Mouse (Mus musculus): ENCODE data around the gene Cxcl12. TPM values are rescaled to one million over a fixed set of nuclear protein-coding genes. Genes with fewer than 3 reads are reported as not detected.

The Cxcl12 gene
- polyA plus RNA-seq, 1 experiment = 52.1 TPM

GRCm38 (mm10) chr6:117195270-117195669, 26.9 kb downstream of the Cxcl12 start:
- 84% methylated on average over 3 of the region's 3 CpGs for WGBS
- H3K27ac ChIP-seq (ENCODE audit: insufficient read depth, low read depth, low read length) = no peak overlapping the region
- H3K4me1 ChIP-seq (ENCODE audit: control insufficient read depth, insufficient read depth, insufficient read length, low read length) = no peaks in the 10 kb centered on the region
- no peak for TF ChIP-seq POLR2A (IDR thresholded peaks at IDR 0.05; ENCODE audit: low read depth, low read length)
- H3K4me3 ChIP-seq (ENCODE audit: low read depth, low read length) = no peak overlapping the region
- H3K36me3 ChIP-seq (ENCODE audit: control insufficient read depth, insufficient read depth, low read length) = no peaks in the 10 kb centered on the region
- H3K27me3 ChIP-seq (ENCODE audit: control insufficient read depth, insufficient read depth, low read length) = no peaks in the 10 kb centered on the region

- 75% methylated on average over 4 of the region's 4 CpGs for WGBS
- no peak overlapping the region for H3K27ac ChIP-seq (ENCODE audit: insufficient read depth, low read depth, low read length)
- no peaks in the 10 kb centered on the region for H3K4me1 ChIP-seq (ENCODE audit: control insufficient read depth, insufficient read depth, insufficient read length, low read length)
- no peaks in the 10 kb centered on the region for H3K36me3 ChIP-seq (ENCODE audit: control insufficient read depth, insufficient read depth, low read length)
- no peaks in the 10 kb centered on the region for H3K27me3 ChIP-seq (ENCODE audit: control insufficient read depth, insufficient read depth, low read length)
- H3K4me3 ChIP-seq (ENCODE audit: low read depth, low read length) = no peak overlapping the region
- TF ChIP-seq POLR2A (IDR thresholded peaks at IDR 0.05; ENCODE audit: low read depth, low read length) (no peak), CTCF (IDR thresholded peaks at IDR 0.05; ENCODE audit: extremely low read depth, insufficient read length, insufficient replicate concordance, low read depth, low read length) (no peak)
Observed at GRCm38 (mm10) chr6:117198871-117199270, 30.5 kb downstream of the Cxcl12 start.

- no peak overlapping the region for H3K27ac ChIP-seq (ENCODE audit: insufficient read depth, low read depth, low read length)
- no peak overlapping the region for H3K4me3 ChIP-seq (ENCODE audit: low read depth, low read length)
- no peaks in the 10 kb centered on the region for H3K4me1 ChIP-seq (ENCODE audit: control insufficient read depth, insufficient read depth, insufficient read length, low read length)
- TF ChIP-seq POLR2A (IDR thresholded peaks at IDR 0.05; ENCODE audit: low read depth, low read length) (no peak), CTCF (IDR thresholded peaks at IDR 0.05; ENCODE audit: extremely low read depth, insufficient read length, insufficient replicate concordance, low read depth, low read length) (no peak)
- 40% methylated on average over 2 of the region's 2 CpGs for WGBS
- no peaks in the 10 kb centered on the region for H3K36me3 ChIP-seq (ENCODE audit: control insufficient read depth, insufficient read depth, low read length)
- no peaks in the 10 kb centered on the region for H3K27me3 ChIP-seq (ENCODE audit: control insufficient read depth, insufficient read depth, low read length)
Observed at GRCm38 (mm10) chr6:117199718-117200117, 31.4 kb downstream of the Cxcl12 start.

GRCm38 (mm10) chr6:117200916-117201315, 32.6 kb downstream of the Cxcl12 start:
- no peaks in the 10 kb centered on the region for H3K36me3 ChIP-seq (ENCODE audit: control insufficient read depth, insufficient read depth, low read length)
- no peaks in the 10 kb centered on the region for H3K4me1 ChIP-seq (ENCODE audit: control insufficient read depth, insufficient read depth, insufficient read length, low read length)
- TF ChIP-seq POLR2A (IDR thresholded peaks at IDR 0.05; ENCODE audit: low read depth, low read length) = no peak
- TF ChIP-seq CTCF (IDR thresholded peaks at IDR 0.05; ENCODE audit: extremely low read depth, insufficient read length, insufficient replicate concordance, low read depth, low read length) = no peak
- no peak overlapping the region for H3K27ac ChIP-seq (ENCODE audit: insufficient read depth, low read depth, low read length)
- H3K4me3 ChIP-seq (ENCODE audit: low read depth, low read length) = no peak overlapping the region
- 56% methylated on average over 5 of the region's 5 CpGs for WGBS
- H3K27me3 ChIP-seq (ENCODE audit: control insufficient read depth, insufficient read depth, low read length) = no peaks in the 10 kb centered on the region

GRCm38 (mm10) chr6:117201396-117201795, 33.1 kb downstream of the Cxcl12 start:
- TF ChIP-seq CTCF (IDR thresholded peaks at IDR 0.05; ENCODE audit: extremely low read depth, insufficient read length, insufficient replicate concordance, low read depth, low read length) (no peak), POLR2A (IDR thresholded peaks at IDR 0.05; ENCODE audit: low read depth, low read length) (no peak)
- Histone ChIP-seq H3K36me3 (ENCODE audit: control insufficient read depth, insufficient read depth, low read length) (no peaks in the 10 kb centered on the region), H3K27ac (ENCODE audit: insufficient read depth, low read depth, low read length) (no peak overlapping the region), H3K4me3 (ENCODE audit: low read depth, low read length) (no peak overlapping the region), H3K27me3 (ENCODE audit: control insufficient read depth, insufficient read depth, low read length) (no peaks in the 10 kb centered on the region), H3K4me1 (ENCODE audit: control insufficient read depth, insufficient read depth, insufficient read length, low read length) (no peaks in the 10 kb centered on the region)
- 84% methylated on average over 2 of the region's 2 CpGs for WGBS

GRCm38 (mm10) chr6:117201859-117202258, 33.5 kb downstream of the Cxcl12 start:
- Histone ChIP-seq H3K4me1 (ENCODE audit: control insufficient read depth, insufficient read depth, insufficient read length, low read length) (no peaks in the 10 kb centered on the region), H3K36me3 (ENCODE audit: control insufficient read depth, insufficient read depth, low read length) (no peaks in the 10 kb centered on the region), H3K4me3 (ENCODE audit: low read depth, low read length) (no peak overlapping the region), H3K27me3 (ENCODE audit: control insufficient read depth, insufficient read depth, low read length) (no peaks in the 10 kb centered on the region), H3K27ac (ENCODE audit: insufficient read depth, low read depth, low read length) (no peak overlapping the region)
- WGBS = 81% methylated on average over 8 of the region's 8 CpGs
- TF ChIP-seq POLR2A (IDR thresholded peaks at IDR 0.05; ENCODE audit: low read depth, low read length) (no peak), CTCF (IDR thresholded peaks at IDR 0.05; ENCODE audit: extremely low read depth, insufficient read length, insufficient replicate concordance, low read depth, low read length) (no peak)

- TF ChIP-seq CTCF (IDR thresholded peaks at IDR 0.05; ENCODE audit: extremely low read depth, insufficient read length, insufficient replicate concordance, low read depth, low read length) (no peak), POLR2A (IDR thresholded peaks at IDR 0.05; ENCODE audit: low read depth, low read length) (no peak)
- Histone ChIP-seq H3K36me3 (ENCODE audit: control insufficient read depth, insufficient read depth, low read length) (no peaks in the 10 kb centered on the region), H3K4me1 (ENCODE audit: control insufficient read depth, insufficient read depth, insufficient read length, low read length) (no peaks in the 10 kb centered on the region), H3K27ac (ENCODE audit: insufficient read depth, low read depth, low read length) (no peak overlapping the region), H3K4me3 (ENCODE audit: low read depth, low read length) (no peak overlapping the region), H3K27me3 (ENCODE audit: control insufficient read depth, insufficient read depth, low read length) (no peaks in the 10 kb centered on the region)
- 50% methylated on average over 2 of the region's 2 CpGs for WGBS
Observed at GRCm38 (mm10) chr6:117202856-117203400, 34.6 kb downstream of the Cxcl12 start.

Measured in small intestine, adult 2 months (tissue).